Mouse (Mus musculus) forebrain, embryonic 11.5 days (tissue): ENCODE measurements around the gene Fam118a. TPM values are rescaled to one million over a fixed set of nuclear protein-coding genes. Genes with fewer than 3 reads are reported as not detected.

Source experiments
- ATAC-seq: fragments of 200-750 bp; cut with Nextera tagmentation; replicated peaks from 2 replicates; pipeline ENCODE4 v1.8.0; 2017; ENCODE audit warnings: moderate TSS enrichment; ENCODE audit not compliant: low FRiP score
- DNase-seq: peaks from one replicate; pipeline ENCODE4 v3.0.0-alpha.2; 2017; ENCODE audit warnings: low spot score
- H3K27ac ChIP-seq: fragments of 300-500 bp; sonication (generic); 2 replicates; pipeline ENCODE4 v1.5.1; 2014; ENCODE audit warnings: low read depth, low read length
- H3K27me3 ChIP-seq: fragments of 300-500 bp; sonication (generic); 2 replicates; pipeline ENCODE4 v1.6.1; 2014; ENCODE audit warnings: mild to moderate bottlenecking, low read length, mixed read lengths; ENCODE audit not compliant: control insufficient read depth, insufficient read depth
- H3K36me3 ChIP-seq: fragments of 300-500 bp; sonication (generic); 2 replicates; pipeline ENCODE4 v1.6.1; 2014; ENCODE audit warnings: mild to moderate bottlenecking, low read length, moderate library complexity, mixed read lengths; ENCODE audit not compliant: control insufficient read depth, insufficient read depth
- H3K4me1 ChIP-seq: fragments of 300-500 bp; sonication (generic); replicated peaks from 2 replicates; pipeline ENCODE4 v1.6.1; 2014; ENCODE audit warnings: low read length, mixed read lengths; ENCODE audit not compliant: control insufficient read depth, insufficient read depth
- H3K4me2 ChIP-seq: fragments of 300-500 bp; sonication (generic); 2 replicates; pipeline ENCODE4 v1.6.1; 2014; ENCODE audit warnings: low read depth, mild to moderate bottlenecking, low read length, moderate library complexity, mixed read lengths; ENCODE audit not compliant: severe bottlenecking
- H3K4me3 ChIP-seq: fragments of 300-500 bp; sonication (generic); 2 replicates; pipeline ENCODE4 v1.5.1; 2014; ENCODE audit warnings: low read depth, low read length
- H3K9ac ChIP-seq: fragments of 300-500 bp; sonication (generic); 2 replicates; pipeline ENCODE4 v1.6.1; 2014; ENCODE audit warnings: low read length
- H3K9me3 ChIP-seq: fragments of 300-500 bp; sonication (generic); 2 replicates; pipeline ENCODE4 v1.6.1; 2016; ENCODE audit warnings: low read length, mixed read lengths; ENCODE audit not compliant: control insufficient read depth
- WGBS: fragments of 180-500 bp; shearing (Covaris S2); extraction: QIAGEN DNeasy Blood & Tissue Kit; methylation state at CpG from one replicate; pipeline ENCODE4 v1.1.7; 2014; 5-methylcytosine and 5-hydroxymethylcytosine counted together
- polyA plus RNA-seq: library from polyadenylated mRNA; unstranded; fragments of >200 nt; fragmentation: Nextera tagmentation; extraction: Ambion mirVana; gene quantifications from 2 replicates; pipeline ENCODE4 v1.2.1, GENCODE M21; 2014

Fam118a gene
- polyA plus RNA-seq, 1 experiment from 2014 or later = 27.4 TPM

GRCm38 (mm10) chr15:85072651-85073050 lies 43.9 kb downstream of the Fam118a start:
- Histone ChIP-seq H3K4me2 (no peak overlapping the region), H3K4me1 (no peaks in the 10 kb centered on the region), H3K27me3 (no peaks in the 10 kb centered on the region), H3K36me3 (no peaks in the 10 kb centered on the region), H3K9ac (no peak overlapping the region), H3K9me3 (no peaks in the 10 kb centered on the region), H3K27ac (no peak overlapping the region), H3K4me3 (no peak overlapping the region)
- no peak for ATAC-seq
- WGBS = 83% methylated on average over 2 of the region's 2 CpGs
- DNase-seq = no peak

GRCm38 (mm10) chr15:85085641-85086040 lies 56.9 kb downstream of the Fam118a start:
- Histone ChIP-seq H3K36me3 (no peaks in the 10 kb centered on the region), H3K27me3 (no peaks in the 10 kb centered on the region), H3K4me2 (no peak overlapping the region), H3K27ac (no peak overlapping the region), H3K4me1 (no peaks in the 10 kb centered on the region), H3K4me3 (no peak overlapping the region), H3K9ac (no peak overlapping the region), H3K9me3 (no peaks in the 10 kb centered on the region)
- ATAC-seq (no peak), DNase-seq (no peak)
- 76% methylated on average over 1 of the region's 1 CpGs for WGBS

Other genes starting within 250 kb of the Fam118a start
- 26.6 and 32.2 TPM in 2 replicates for gene Phf21b, start 172.9 kb upstream of the Fam118a start, polyA plus RNA-seq
- 0.79 and 1.5 TPM in 2 replicates for gene Gm29666, start 108.9 kb upstream of the Fam118a start, polyA plus RNA-seq
- gene Nup50, start 105.5 kb upstream of the Fam118a start, polyA plus RNA-seq = 75.8 and 79.7 TPM in 2 replicates
- gene 5031439G07Rik, start 40.4 kb upstream of the Fam118a start, polyA plus RNA-seq = 16.2 and 28.6 TPM in 2 replicates
- gene Upk3a, start 11.8 kb upstream of the Fam118a start, polyA plus RNA-seq = not detected in 2 replicates
- gene Smc1b, start 103.0 kb downstream of the Fam118a start, polyA plus RNA-seq = 0.07 and 0.12 TPM in 2 replicates
- gene Ribc2, start 103.1 kb downstream of the Fam118a start, polyA plus RNA-seq = 0.47 and 0.95 TPM in 2 replicates
- 147 and 161 TPM in 2 replicates for gene Fbln1, start 177.0 kb downstream of the Fam118a start, polyA plus RNA-seq